Mouse (Mus musculus) heart, embryonic 12.5 days (tissue): Measurements from ENCODE around the gene Lctl. TPM values are rescaled to one million over a fixed set of nuclear protein-coding genes. Genes with fewer than 3 reads are reported as not detected.

Experiments used
- ATAC-seq: fragments of 200-750 bp; cut with Nextera tagmentation; 2 replicates; pipeline ENCODE4 v1.8.0; 2017; ENCODE audit warnings: moderate TSS enrichment, moderate library complexity; ENCODE audit not compliant: insufficient number of reproducible peaks, low FRiP score
- H3K27ac ChIP-seq: fragments of 300-500 bp; sonication (generic); 2 replicates; pipeline ENCODE4 v1.5.1; 2016; ENCODE audit warnings: mild to moderate bottlenecking, moderate library complexity; ENCODE audit not compliant: poor library complexity, severe bottlenecking
- H3K27me3 ChIP-seq: fragments of 300-500 bp; sonication (generic); replicated peaks from 2 replicates; pipeline ENCODE4 v1.6.1; 2016; ENCODE audit warnings: mild to moderate bottlenecking, moderate library complexity
- H3K36me3 ChIP-seq: fragments of 300-500 bp; sonication (generic); 2 replicates; pipeline ENCODE4 v1.6.1; 2016; ENCODE audit warnings: mild to moderate bottlenecking, moderate library complexity
- H3K4me1 ChIP-seq: fragments of 300-500 bp; sonication (generic); replicated peaks from 2 replicates; pipeline ENCODE4 v1.6.1; 2016; ENCODE audit warnings: mild to moderate bottlenecking
- H3K4me2 ChIP-seq: fragments of 300-500 bp; sonication (generic); 2 replicates; pipeline ENCODE4 v1.6.1; 2016; ENCODE audit warnings: mild to moderate bottlenecking, moderate library complexity
- H3K4me3 ChIP-seq: fragments of 300-500 bp; sonication (generic); 2 replicates; pipeline ENCODE4 v1.5.1; 2016; ENCODE audit warnings: mild to moderate bottlenecking
- H3K9ac ChIP-seq: fragments of 300-500 bp; sonication (generic); 2 replicates; pipeline ENCODE4 v1.6.1; 2016; ENCODE audit warnings: mild to moderate bottlenecking, moderate library complexity
- H3K9me3 ChIP-seq: fragments of 300-500 bp; sonication (generic); replicated peaks from 2 replicates; pipeline ENCODE4 v1.6.1; 2016; ENCODE audit warnings: mild to moderate bottlenecking, moderate library complexity
- WGBS: fragments of 180-500 bp; shearing (Covaris S2); methylation state at CpG from one replicate; pipeline ENCODE4 v1.1.7; 2016; 5-methylcytosine and 5-hydroxymethylcytosine counted together
- polyA plus RNA-seq: library from polyadenylated mRNA; unstranded; fragments of >200 nt; fragmentation: Nextera tagmentation; extraction: Ambion mirVana; gene quantifications from 2 replicates; pipeline ENCODE4 v1.2.1, GENCODE M21; 2016

The Lctl gene
- polyA plus RNA-seq, 1 experiment from 2014 or later = not detected

DNA sequence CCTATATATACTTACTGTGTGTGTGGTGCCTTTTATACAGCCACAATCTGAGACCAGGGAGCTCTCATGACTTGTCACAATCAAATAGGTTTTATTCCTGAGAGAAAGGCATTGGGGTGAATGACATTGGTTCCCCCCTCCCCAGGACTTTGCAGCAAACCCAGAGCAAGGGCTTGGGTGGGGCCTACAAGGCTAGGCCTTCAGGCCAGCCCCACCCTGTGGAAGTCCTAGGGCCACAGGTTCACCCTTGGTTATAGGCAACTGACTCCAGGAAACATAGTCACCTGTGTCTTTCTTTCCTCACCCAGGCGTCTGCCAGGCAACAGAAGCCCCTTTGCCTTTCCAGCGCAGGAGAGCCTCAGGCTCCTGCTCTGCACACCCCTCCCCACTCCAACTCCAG is 31.0 kb upstream of the Lctl start:
- H3K27ac ChIP-seq = peak overlapping the region; percentile 96
- H3K9me3 ChIP-seq = no peaks in the 10 kb centered on the region
- no peak for ATAC-seq
- H3K4me3 ChIP-seq = no peak overlapping the region
- H3K4me1 ChIP-seq = peaks cover 68% of the 10 kb centered on the region
- H3K36me3 ChIP-seq = no peaks in the 10 kb centered on the region
- H3K4me2 ChIP-seq = peak overlapping the region; percentile 27; the same call in 1 of the 2 replicates
- peak overlapping the region; percentile 37; the same call in 1 of the 2 replicates for H3K9ac ChIP-seq
- 46% methylated on average over 2 of the region's 2 CpGs for WGBS
- H3K27me3 ChIP-seq = no peaks in the 10 kb centered on the region

DNA sequence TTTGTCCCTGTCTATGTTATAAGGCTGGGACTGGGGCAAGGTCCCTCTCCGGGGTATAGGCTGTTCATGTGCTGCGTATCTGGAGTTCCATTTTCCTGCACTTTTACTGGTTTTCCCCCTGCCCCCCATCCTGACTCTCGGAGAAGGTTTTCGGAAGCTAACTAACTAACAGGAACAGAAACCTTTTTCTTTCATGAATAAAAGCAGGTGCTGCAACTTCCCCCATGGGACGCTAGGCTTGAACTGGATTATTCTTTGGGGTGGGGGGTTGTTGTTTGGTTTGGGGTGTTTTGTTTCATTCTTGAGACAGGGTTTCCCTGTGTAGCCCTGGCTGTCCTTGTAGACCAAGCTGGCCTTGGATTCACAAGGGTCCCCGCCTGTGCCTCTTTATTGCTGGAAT is 30.4 kb upstream of the Lctl start:
- WGBS = 84% methylated on average over 6 of the region's 6 CpGs
- H3K4me3 ChIP-seq = no peak overlapping the region
- H3K27ac ChIP-seq = peak overlapping the region; percentile 96
- peak overlapping the region; percentile 46; the same call in 1 of the 2 replicates for H3K9ac ChIP-seq
- no peaks in the 10 kb centered on the region for H3K27me3 ChIP-seq
- ATAC-seq = no peak
- no peaks in the 10 kb centered on the region for H3K36me3 ChIP-seq
- H3K4me2 ChIP-seq = no peak overlapping the region
- H3K4me1 ChIP-seq = peaks cover 62% of the 10 kb centered on the region
- H3K9me3 ChIP-seq = no peaks in the 10 kb centered on the region

DNA sequence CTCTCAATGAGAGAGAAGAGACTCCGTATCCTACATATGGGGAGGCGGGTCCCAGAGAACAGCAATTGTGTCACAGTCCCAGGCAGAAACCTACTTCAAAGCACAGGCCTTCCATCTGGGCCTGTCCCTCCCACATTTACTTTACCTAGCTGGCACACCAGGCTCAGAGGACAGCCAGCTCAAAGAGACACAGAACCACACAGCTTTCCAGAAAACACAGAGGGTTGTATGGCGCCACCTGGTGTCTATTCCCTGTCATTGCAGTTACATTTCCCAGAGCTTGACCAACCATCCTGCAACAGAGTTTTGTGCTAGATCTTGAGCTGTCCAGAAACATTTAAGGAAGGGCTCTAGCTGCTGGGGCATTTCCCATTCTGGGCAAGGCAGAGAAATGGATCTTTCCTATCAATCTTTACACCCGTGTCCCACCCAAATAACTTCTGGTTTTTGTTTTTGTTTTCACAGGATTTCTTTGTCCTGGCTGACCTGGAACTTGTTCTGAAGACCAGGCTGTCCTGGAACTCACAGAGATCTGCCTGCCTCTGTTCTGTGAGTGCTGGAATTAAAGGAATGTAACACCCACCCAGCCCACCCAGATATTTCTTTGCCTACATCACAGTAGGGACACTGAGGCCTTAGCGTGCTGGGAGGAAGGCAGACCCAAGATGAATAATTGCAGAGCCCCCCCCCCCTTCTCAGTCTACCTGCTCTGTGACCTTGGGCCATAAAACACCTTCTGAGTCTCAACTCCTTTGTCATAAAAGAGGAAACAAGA is 29.3 kb upstream of the Lctl start:
- 38% methylated on average over 5 of the region's 5 CpGs for WGBS
- Histone ChIP-seq H3K4me2 (no peak overlapping the region), H3K9me3 (no peaks in the 10 kb centered on the region), H3K9ac (peak overlapping the region; percentile 46; the same call in 1 of the 2 replicates), H3K4me3 (no peak overlapping the region), H3K27me3 (no peaks in the 10 kb centered on the region), H3K27ac (peak overlapping the region; percentile 96), H3K36me3 (no peaks in the 10 kb centered on the region), H3K4me1 (peaks cover 61% of the 10 kb centered on the region)
- ATAC-seq = peak; percentile 12; the same call in 1 of the 2 replicates

GRCm38 (mm10) chr9:64088346-64088745 is 28.6 kb upstream of the Lctl start:
- H3K4me3 ChIP-seq = no peak overlapping the region
- no peaks in the 10 kb centered on the region for H3K9me3 ChIP-seq
- ATAC-seq = no peak
- H3K36me3 ChIP-seq = no peaks in the 10 kb centered on the region
- H3K27me3 ChIP-seq = no peaks in the 10 kb centered on the region
- 85% methylated on average over 7 of the region's 7 CpGs for WGBS
- H3K27ac ChIP-seq = peak overlapping the region; percentile 71
- no peak overlapping the region for H3K4me2 ChIP-seq
- peaks cover 63% of the 10 kb centered on the region for H3K4me1 ChIP-seq
- no peak overlapping the region; the same call in 1 of the 2 replicates for H3K9ac ChIP-seq

GRCm38 (mm10) chr9:64089004-64089403 is 27.9 kb upstream of the Lctl start:
- H3K4me2 ChIP-seq = no peak overlapping the region
- H3K9ac ChIP-seq = no peak overlapping the region; the same call in 1 of the 2 replicates
- peaks cover 63% of the 10 kb centered on the region for H3K4me1 ChIP-seq
- WGBS = 60% methylated on average over 12 of the region's 12 CpGs
- H3K4me3 ChIP-seq = no peak overlapping the region
- no peaks in the 10 kb centered on the region for H3K27me3 ChIP-seq
- H3K9me3 ChIP-seq = no peaks in the 10 kb centered on the region
- H3K36me3 ChIP-seq = no peaks in the 10 kb centered on the region
- H3K27ac ChIP-seq = peak overlapping the region; percentile 71
- ATAC-seq = no peak

- Histone ChIP-seq H3K9ac (no peak overlapping the region), H3K9me3 (no peaks in the 10 kb centered on the region), H3K27me3 (no peaks in the 10 kb centered on the region), H3K4me2 (no peak overlapping the region), H3K27ac (peak overlapping the region; percentile 71), H3K36me3 (no peaks in the 10 kb centered on the region), H3K4me1 (peaks cover 33% of the 10 kb centered on the region), H3K4me3 (no peak overlapping the region)
- 51% methylated on average over 11 of the region's 11 CpGs for WGBS
- peak; percentile 54; the same call in 1 of the 2 replicates for ATAC-seq
Observed at GRCm38 (mm10) chr9:64094083-64094482, 22.9 kb upstream of the Lctl start.

DNA sequence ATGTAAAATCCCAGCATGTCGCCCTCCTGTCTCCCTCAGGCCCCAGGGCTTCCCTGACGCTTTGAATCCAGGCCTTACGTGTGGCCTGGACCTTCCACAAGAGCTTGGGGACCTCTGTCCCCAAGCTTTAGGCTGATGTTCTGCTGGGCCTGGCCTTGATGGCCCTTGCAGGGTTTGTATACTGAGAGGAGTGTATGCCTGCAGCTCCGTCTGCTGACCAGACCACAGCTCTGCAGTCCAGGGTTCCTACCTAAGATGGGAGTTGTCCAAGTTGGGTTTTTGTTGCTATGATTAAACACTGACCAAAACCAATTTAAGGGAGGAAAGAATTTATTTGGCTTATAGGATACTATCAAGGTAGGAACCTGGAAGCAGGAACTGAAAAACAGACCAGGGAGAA is 18.7 kb upstream of the Lctl start:
- H3K27me3 ChIP-seq = no peaks in the 10 kb centered on the region
- 51% methylated on average over 4 of the region's 4 CpGs for WGBS
- ATAC-seq = no peak

GRCm38 (mm10) chr9:64100442-64100841 is 16.5 kb upstream of the Lctl start:
- 4% methylated on average over 4 of the region's 4 CpGs for WGBS
- Histone ChIP-seq H3K4me2 (no peak overlapping the region), H3K9ac (no peak overlapping the region), H3K27ac (no peak overlapping the region), H3K36me3 (no peaks in the 10 kb centered on the region), H3K4me3 (no peak overlapping the region), H3K27me3 (no peaks in the 10 kb centered on the region), H3K9me3 (no peaks in the 10 kb centered on the region), H3K4me1 (peaks cover 11% of the 10 kb centered on the region; the same call in 1 of the 2 replicates)
- no peak for ATAC-seq

More for the DNA sequence above, 18.7 kb upstream of the Lctl start:
- Histone ChIP-seq H3K4me2 (no peak overlapping the region), H3K4me3 (no peak overlapping the region), H3K9ac (no peak overlapping the region), H3K9me3 (no peaks in the 10 kb centered on the region), H3K36me3 (no peaks in the 10 kb centered on the region), H3K27ac (no peak overlapping the region), H3K4me1 (peaks cover 22% of the 10 kb centered on the region)

DNA sequence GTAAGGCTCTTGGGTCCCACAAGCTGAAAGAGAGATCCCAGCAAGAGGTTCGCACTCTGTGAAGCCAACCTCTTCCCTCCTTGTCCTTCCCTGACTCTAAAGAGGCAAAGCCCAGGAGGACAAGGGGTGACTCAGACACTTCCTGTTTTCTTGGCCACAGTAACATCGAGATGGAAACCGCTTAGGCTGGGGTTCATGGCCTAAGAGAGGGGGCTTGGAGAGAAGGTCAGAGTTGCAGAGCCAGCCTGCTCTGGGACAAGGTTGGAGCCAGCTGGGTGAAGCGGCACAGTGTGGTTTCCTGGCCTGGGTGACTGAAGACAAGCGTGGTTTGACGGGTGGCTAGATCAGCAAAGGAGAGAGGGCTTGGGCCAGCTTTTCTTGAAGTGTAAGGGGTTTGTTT is 11.6 kb upstream of the Lctl start:
- peak; percentile 33; the same call in 1 of the 2 replicates for ATAC-seq
- Histone ChIP-seq H3K27me3 (no peaks in the 10 kb centered on the region), H3K36me3 (no peaks in the 10 kb centered on the region), H3K27ac (no peak overlapping the region), H3K4me1 (peaks cover 10% of the 10 kb centered on the region; the same call in 1 of the 2 replicates), H3K4me3 (no peak overlapping the region), H3K9ac (no peak overlapping the region), H3K9me3 (0 out of 2 replicates have a peak, but pooled peaks cover 2% of the 10 kb centered on the region), H3K4me2 (no peak overlapping the region)
- 66% methylated on average over 6 of the region's 6 CpGs for WGBS

DNA sequence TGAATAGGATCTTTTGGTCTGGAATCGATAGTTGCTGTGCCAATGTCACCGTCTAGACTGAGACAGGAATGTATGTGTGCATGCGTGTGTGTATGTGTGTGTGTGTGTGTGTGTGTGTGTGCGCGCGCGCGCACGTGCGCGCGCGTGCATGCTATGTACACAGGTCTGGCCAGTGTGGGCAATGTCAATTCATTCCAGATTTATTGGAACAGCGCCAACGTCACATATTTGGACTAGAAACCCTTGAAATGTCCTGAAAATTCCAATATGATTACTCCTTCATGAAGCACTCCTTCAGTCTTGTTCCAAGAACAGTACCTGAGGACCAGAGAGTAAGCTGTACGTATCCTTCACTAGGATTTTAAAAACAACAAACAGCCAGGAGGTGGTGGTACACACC is 6.4 kb upstream of the Lctl start:
- WGBS = 93% methylated on average over 16 of the region's 16 CpGs
- Histone ChIP-seq H3K4me2 (no peak overlapping the region), H3K27ac (no peak overlapping the region), H3K36me3 (no peaks in the 10 kb centered on the region), H3K27me3 (no peaks in the 10 kb centered on the region), H3K4me3 (no peak overlapping the region), H3K9ac (no peak overlapping the region), H3K4me1 (peaks cover 32% of the 10 kb centered on the region), H3K9me3 (0 out of 2 replicates have a peak, but pooled peaks cover 2% of the 10 kb centered on the region)
- no peak for ATAC-seq

GRCm38 (mm10) chr9:64114646-64115045 is 2.3 kb upstream of the Lctl start:
- no peaks in the 10 kb centered on the region for H3K27me3 ChIP-seq
- peak overlapping the region; percentile 92 for H3K27ac ChIP-seq
- ATAC-seq = peak; percentile 86
- no peaks in the 10 kb centered on the region for H3K9me3 ChIP-seq
- H3K36me3 ChIP-seq = no peaks in the 10 kb centered on the region
- 10% methylated on average over 2 of the region's 2 CpGs for WGBS
- H3K4me1 ChIP-seq = peaks cover 41% of the 10 kb centered on the region
- no peak overlapping the region for H3K9ac ChIP-seq
- H3K4me2 ChIP-seq = no peak overlapping the region
- H3K4me3 ChIP-seq = no peak overlapping the region
